Mouse (Mus musculus): ENCODE results near the gene 2310061I04Rik. TPM values are rescaled to one million over a fixed set of nuclear protein-coding genes. Genes with fewer than 3 reads are reported as not detected.

Gene 2310061I04Rik
- polyA plus RNA-seq, 1 experiment from 2014 or later: 33.7 TPM

DNA sequence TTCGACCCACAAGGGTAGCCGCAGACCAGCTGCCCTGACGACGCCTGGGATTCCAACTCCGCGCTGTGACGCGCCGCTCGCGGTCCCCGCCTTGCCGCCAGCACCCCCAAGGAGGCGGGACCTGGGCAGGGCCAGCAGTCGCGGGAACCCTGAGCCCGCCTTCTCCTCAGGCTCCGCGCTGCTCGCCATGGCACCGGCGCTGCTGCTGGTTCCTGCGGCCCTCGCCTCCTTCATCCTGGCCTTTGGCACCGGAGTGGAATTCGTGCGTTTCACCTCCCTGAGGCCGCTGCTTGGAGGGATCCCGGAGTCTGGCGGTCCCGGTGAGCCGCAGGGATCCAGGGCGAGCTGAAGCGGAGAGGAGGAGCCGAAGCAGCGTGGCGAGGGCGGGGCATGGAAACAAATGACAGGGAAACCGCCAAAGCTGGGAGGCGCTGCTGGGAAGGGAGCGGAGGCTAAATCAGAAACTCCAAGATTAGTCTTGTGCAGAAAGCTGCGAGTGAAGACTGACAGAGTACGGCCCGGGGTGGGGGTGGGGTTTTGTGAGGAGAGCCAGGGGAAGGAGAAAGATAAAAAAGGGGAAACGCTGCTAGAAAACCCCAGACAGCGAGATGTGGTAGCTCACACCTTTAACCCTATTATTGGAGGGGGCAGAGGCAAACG is 35.9 kb downstream of the 2310061I04Rik start, which contains the start of gene Nrm:
Gene Nrm, plus strand, starts transcription at position 121 of the 660 bp plus-strand sequence.
- no peaks in the 10 kb centered on the region for H3K27me3 ChIP-seq (replicated peaks; ENCODE audit: control insufficient read depth, insufficient read depth, low read length)
- peaks cover 14% of the 10 kb centered on the region for H3K4me1 ChIP-seq (replicated peaks; ENCODE audit: control insufficient read depth, insufficient read depth, low read length)
- H3K9ac ChIP-seq (ENCODE audit: low read depth, low read length): peak within 1 kb of the TSS; percentile 81
- peak within 1 kb of the TSS; percentile 83 for H3K27ac ChIP-seq (ENCODE audit: low read depth, low read length)
- peak within 1 kb of the TSS; percentile 76 for H3K4me3 ChIP-seq (ENCODE audit: low read depth, low read length)
- peaks cover 9% of the 10 kb centered on the region for H3K36me3 ChIP-seq (ENCODE audit: control insufficient read depth, insufficient read depth, low read length)
- DNase-seq (ENCODE audit: low spot score) (peak; percentile 93), ATAC-seq (replicated peaks; ENCODE audit: low FRiP score) (peak; percentile 93)
- WGBS: under 1% methylated on average over 47 of the region's 47 CpGs
- H3K9me3 ChIP-seq (ENCODE audit: control insufficient read depth, low read length): no peaks in the 10 kb centered on the region
- peak within 1 kb of the TSS; percentile 69 for H3K4me2 ChIP-seq

DNA sequence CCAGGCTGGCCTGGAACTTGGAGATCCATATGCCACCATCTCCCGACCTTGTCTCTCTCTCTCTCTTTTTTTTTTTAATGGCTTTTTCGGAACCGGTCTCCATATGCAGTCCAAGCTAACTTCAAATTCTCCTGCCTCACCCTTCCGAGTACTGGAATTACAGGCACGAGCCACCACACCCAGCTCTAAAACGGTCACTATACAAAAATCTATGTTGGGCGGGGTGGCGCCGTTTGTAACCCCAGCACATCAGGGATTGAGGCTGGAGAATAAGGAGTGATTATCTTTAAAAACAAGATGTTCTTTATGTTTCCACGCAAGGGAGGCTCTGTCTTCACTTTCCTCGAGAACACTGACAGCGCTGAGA is 36.4 kb downstream of the 2310061I04Rik start:
- Histone ChIP-seq H3K4me3 (ENCODE audit: low read depth, low read length) (peak overlapping the region; percentile 76), H3K27me3 (replicated peaks; ENCODE audit: control insufficient read depth, insufficient read depth, low read length) (no peaks in the 10 kb centered on the region), H3K27ac (ENCODE audit: low read depth, low read length) (peak overlapping the region; percentile 83; the same call in 1 of the 2 replicates), H3K36me3 (ENCODE audit: control insufficient read depth, insufficient read depth, low read length) (peaks cover 9% of the 10 kb centered on the region), H3K4me1 (replicated peaks; ENCODE audit: control insufficient read depth, insufficient read depth, low read length) (peaks cover 14% of the 10 kb centered on the region), H3K9ac (ENCODE audit: low read depth, low read length) (peak overlapping the region; percentile 81), H3K4me2 (peak overlapping the region; percentile 69), H3K9me3 (ENCODE audit: control insufficient read depth, low read length) (no peaks in the 10 kb centered on the region)
- 6% methylated on average over 12 of the region's 12 CpGs for WGBS
- DNase-seq (ENCODE audit: low spot score): no peak
- no peak for ATAC-seq (replicated peaks; ENCODE audit: low FRiP score)

DNA sequence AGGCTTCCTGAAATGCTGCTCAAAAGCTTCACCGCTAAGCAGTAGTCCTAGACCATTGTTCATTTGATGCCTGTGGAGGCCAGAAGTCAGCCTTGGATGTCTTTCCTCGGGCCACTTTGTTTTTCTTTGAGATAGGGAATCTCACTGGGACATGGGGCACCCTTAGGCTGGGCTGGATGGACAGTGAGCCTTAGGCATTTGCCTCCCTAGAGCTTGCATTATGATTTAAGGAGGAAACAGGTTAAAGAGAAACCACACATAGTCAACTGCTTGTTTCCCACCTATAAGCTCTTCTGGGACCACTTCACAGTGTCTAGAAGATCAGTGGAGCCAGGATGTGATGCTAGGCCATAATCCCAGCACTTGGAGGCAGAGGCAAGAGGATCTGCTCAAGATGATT is 37.4 kb downstream of the 2310061I04Rik start:
- H3K9ac ChIP-seq (ENCODE audit: low read depth, low read length): no peak overlapping the region
- no peaks in the 10 kb centered on the region for H3K27me3 ChIP-seq (replicated peaks; ENCODE audit: control insufficient read depth, insufficient read depth, low read length)
- H3K27ac ChIP-seq (ENCODE audit: low read depth, low read length): no peak overlapping the region
- no peak for DNase-seq (ENCODE audit: low spot score)
- no peaks in the 10 kb centered on the region for H3K9me3 ChIP-seq (ENCODE audit: control insufficient read depth, low read length)
- WGBS: 71% methylated on average over 2 of the region's 2 CpGs
- H3K36me3 ChIP-seq (ENCODE audit: control insufficient read depth, insufficient read depth, low read length): peaks cover 11% of the 10 kb centered on the region
- no peak overlapping the region for H3K4me3 ChIP-seq (ENCODE audit: low read depth, low read length)
- peaks cover 11% of the 10 kb centered on the region for H3K4me1 ChIP-seq (replicated peaks; ENCODE audit: control insufficient read depth, insufficient read depth, low read length)
- H3K4me2 ChIP-seq: no peak overlapping the region
- ATAC-seq (replicated peaks; ENCODE audit: low FRiP score): no peak

DNA sequence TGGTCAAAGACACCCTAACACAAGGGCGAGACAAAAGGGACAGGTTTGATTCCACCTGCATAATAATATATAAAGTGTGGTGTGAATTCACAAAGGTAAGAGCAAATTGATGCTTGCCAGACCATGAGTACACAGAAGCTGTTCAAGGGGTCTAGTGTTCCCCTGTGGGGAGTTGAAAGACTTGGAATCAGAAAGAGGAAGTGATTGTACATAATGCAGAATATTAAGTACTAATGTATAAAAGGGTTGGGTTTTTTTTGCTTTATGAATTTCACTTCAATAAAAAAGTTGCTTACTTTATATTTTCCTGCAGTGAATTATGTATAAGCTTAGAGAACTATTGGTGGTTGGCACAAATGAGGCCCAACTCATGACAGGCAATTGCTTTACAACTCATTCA is 37.9 kb downstream of the 2310061I04Rik start:
- H3K27ac ChIP-seq (ENCODE audit: low read depth, low read length): no peak overlapping the region; the same call in 1 of the 2 replicates
- no peak overlapping the region for H3K9ac ChIP-seq (ENCODE audit: low read depth, low read length)
- no peak overlapping the region for H3K4me3 ChIP-seq (ENCODE audit: low read depth, low read length)
- H3K36me3 ChIP-seq (ENCODE audit: control insufficient read depth, insufficient read depth, low read length): peaks cover 15% of the 10 kb centered on the region
- DNase-seq (ENCODE audit: low spot score): no peak
- no peak overlapping the region for H3K4me2 ChIP-seq
- H3K9me3 ChIP-seq (ENCODE audit: control insufficient read depth, low read length): no peaks in the 10 kb centered on the region
- H3K4me1 ChIP-seq (replicated peaks; ENCODE audit: control insufficient read depth, insufficient read depth, low read length): peaks cover 8% of the 10 kb centered on the region
- 82% methylated on average over 1 of the region's 1 CpGs for WGBS
- no peak for ATAC-seq (replicated peaks; ENCODE audit: low FRiP score)
- no peaks in the 10 kb centered on the region for H3K27me3 ChIP-seq (replicated peaks; ENCODE audit: control insufficient read depth, insufficient read depth, low read length)

DNA sequence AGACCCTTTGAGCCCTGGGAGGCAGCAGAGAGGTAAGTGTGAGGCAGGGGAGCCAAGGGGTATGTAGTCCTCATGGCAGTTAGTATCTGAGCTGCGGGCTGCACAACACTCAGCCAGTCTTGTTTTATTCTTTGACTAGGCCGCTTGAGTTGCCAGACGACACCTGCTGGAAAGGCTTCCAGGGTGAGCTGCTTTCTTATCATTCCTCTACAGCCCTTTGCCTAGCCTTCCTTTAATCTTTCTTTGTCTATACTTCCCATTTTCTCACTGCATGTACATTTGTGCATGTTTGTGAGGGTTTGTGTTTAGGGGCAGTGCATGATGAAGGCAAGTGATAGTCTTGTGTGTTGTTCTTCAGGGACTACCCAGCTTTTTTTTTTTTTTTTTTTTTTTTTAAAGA is 46.3 kb downstream of the 2310061I04Rik start:
- H3K27me3 ChIP-seq (replicated peaks; ENCODE audit: control insufficient read depth, insufficient read depth, low read length): no peaks in the 10 kb centered on the region
- H3K36me3 ChIP-seq (ENCODE audit: control insufficient read depth, insufficient read depth, low read length): peaks cover 66% of the 10 kb centered on the region
- ATAC-seq (replicated peaks; ENCODE audit: low FRiP score) (peak; percentile 83), DNase-seq (ENCODE audit: low spot score) (no peak)
- H3K27ac ChIP-seq (ENCODE audit: low read depth, low read length): peak overlapping the region; percentile 86
- H3K4me1 ChIP-seq (replicated peaks; ENCODE audit: control insufficient read depth, insufficient read depth, low read length): peaks cover 10% of the 10 kb centered on the region
- no peak overlapping the region for H3K4me3 ChIP-seq (ENCODE audit: low read depth, low read length)
- 0 out of 2 replicates have a peak overlapping the region, but pooled peaks have one; percentile 13 for H3K4me2 ChIP-seq
- WGBS: 46% methylated on average over 3 of the region's 3 CpGs
- no peaks in the 10 kb centered on the region for H3K9me3 ChIP-seq (ENCODE audit: control insufficient read depth, low read length)
- H3K9ac ChIP-seq (ENCODE audit: low read depth, low read length): peak overlapping the region; percentile 10; the same call in 1 of the 2 replicates

DNA sequence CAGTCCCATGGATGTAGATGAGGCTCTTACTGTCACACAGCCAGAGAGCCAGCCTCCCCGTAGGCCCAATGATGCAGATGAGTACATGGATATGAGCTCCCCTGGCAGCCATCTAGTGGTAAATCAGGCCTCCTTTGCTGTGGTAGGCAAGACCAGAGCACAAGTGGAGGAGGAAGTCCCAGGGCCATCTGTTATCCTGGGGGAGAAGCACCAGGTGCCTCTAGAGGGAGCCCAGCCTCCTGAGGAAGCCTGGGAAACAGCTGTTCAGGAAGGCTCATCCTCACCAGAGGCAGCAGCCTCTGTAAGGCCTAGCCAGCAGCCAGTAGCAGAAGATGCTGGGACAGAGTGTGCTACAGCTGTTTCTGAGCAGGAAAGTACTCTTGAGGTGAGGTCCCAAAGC is 49.1 kb downstream of the 2310061I04Rik start:
- Histone ChIP-seq H3K4me1 (replicated peaks; ENCODE audit: control insufficient read depth, insufficient read depth, low read length) (peaks cover 10% of the 10 kb centered on the region), H3K4me3 (ENCODE audit: low read depth, low read length) (no peak overlapping the region), H3K36me3 (ENCODE audit: control insufficient read depth, insufficient read depth, low read length) (peaks cover 65% of the 10 kb centered on the region), H3K27ac (ENCODE audit: low read depth, low read length) (no peak overlapping the region), H3K9me3 (ENCODE audit: control insufficient read depth, low read length) (no peaks in the 10 kb centered on the region), H3K9ac (ENCODE audit: low read depth, low read length) (no peak overlapping the region), H3K27me3 (replicated peaks; ENCODE audit: control insufficient read depth, insufficient read depth, low read length) (no peaks in the 10 kb centered on the region), H3K4me2 (no peak overlapping the region)
- ATAC-seq (replicated peaks; ENCODE audit: low FRiP score) (no peak), DNase-seq (ENCODE audit: low spot score) (peak; percentile 26)
- 56% methylated on average over 1 of the region's 1 CpGs for WGBS

DNA sequence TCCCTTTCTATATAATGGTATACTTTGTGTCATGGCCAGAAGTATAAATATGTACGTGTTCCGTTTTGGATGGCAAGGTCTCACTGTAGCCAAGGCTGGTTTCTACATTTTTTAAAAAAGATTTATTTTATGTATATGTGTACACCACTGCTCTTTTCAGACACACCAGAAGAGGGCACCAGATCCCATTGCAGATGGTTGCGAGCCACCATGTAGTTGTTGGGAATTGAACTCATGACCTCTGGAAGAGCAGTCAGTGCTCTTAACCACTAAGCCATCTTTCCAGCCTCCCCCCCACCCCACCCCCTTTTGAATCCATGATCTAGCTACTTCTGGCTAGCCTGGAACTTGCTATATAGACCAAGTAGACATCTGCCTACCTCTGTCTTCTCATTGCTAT is 53.7 kb downstream of the 2310061I04Rik start:
- no peak overlapping the region for H3K9ac ChIP-seq (ENCODE audit: low read depth, low read length)
- H3K4me3 ChIP-seq (ENCODE audit: low read depth, low read length): no peak overlapping the region
- no peak overlapping the region for H3K27ac ChIP-seq (ENCODE audit: low read depth, low read length)
- peaks cover 8% of the 10 kb centered on the region for H3K4me1 ChIP-seq (replicated peaks; ENCODE audit: control insufficient read depth, insufficient read depth, low read length)
- H3K36me3 ChIP-seq (ENCODE audit: control insufficient read depth, insufficient read depth, low read length): peaks cover 30% of the 10 kb centered on the region
- 89% methylated on average over 3 of the region's 3 CpGs for WGBS
- DNase-seq (ENCODE audit: low spot score): no peak
- no peak overlapping the region for H3K4me2 ChIP-seq
- H3K27me3 ChIP-seq (replicated peaks; ENCODE audit: control insufficient read depth, insufficient read depth, low read length): no peaks in the 10 kb centered on the region
- H3K9me3 ChIP-seq (ENCODE audit: control insufficient read depth, low read length): no peaks in the 10 kb centered on the region
- no peak for ATAC-seq (replicated peaks; ENCODE audit: low FRiP score)

Data from liver, embryonic 11.5 days (tissue).